Mouse (Mus musculus) right cerebral cortex, postnatal 25 days (tissue): ENCODE results near the gene Hspb6.

Experiments
- DNase-seq: peaks from one replicate; pipeline ENCODE4 v3.0.0; 2022

Hspb6 gene

DNA sequence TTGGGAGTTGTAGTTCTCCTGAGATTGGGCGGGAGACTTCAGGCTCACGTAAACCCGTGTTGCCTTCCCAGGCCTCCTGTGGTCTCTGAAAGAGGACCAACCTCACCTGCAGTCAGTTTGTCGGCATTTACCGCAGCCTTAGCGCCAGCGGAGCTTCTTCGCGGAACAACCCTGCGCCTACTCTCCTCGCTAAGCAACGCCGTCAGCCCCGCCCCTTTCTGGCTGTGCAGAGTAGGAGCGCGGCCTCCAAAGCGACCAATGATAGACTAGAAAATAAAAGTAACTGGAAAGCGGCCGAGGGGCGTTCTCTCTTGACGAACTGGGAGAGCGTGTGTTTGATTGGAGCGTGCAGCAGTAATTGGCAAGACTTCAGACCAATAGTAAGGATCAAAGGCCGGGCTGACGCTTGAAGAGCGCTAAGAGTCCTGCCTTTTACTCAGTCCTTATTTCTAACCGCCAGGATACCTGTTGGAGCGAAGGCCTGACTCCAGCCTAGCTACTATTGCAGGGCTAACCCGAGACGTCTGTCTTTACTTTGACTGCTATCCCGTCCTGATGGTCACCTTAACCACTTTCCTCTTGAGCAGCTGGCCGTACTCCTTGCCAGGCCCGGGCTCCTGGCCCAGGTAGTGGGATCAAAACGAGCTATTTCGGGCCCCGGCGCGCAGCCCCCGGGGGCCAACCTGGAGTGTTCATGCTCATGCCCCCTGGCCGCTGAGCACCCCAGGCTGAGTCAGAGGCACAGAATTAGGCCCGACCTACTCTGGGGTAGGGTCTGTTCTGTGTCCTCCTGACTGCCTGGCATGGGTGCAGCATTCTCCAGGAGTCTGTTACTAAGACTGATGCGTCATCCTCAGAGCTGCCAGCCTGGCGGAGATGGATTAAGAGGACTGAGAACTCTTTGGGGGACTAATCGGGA lies at the start of gene Hspb6, which contains the start of gene Proser3:
Gene Hspb6 (plus strand): TSS at position 77 of the 919 bp plus-strand sequence.
Gene Proser3 (minus strand): TSS at position 198 of the 919 bp plus-strand sequence.
- peak; percentile 95 for DNase-seq

DNA sequence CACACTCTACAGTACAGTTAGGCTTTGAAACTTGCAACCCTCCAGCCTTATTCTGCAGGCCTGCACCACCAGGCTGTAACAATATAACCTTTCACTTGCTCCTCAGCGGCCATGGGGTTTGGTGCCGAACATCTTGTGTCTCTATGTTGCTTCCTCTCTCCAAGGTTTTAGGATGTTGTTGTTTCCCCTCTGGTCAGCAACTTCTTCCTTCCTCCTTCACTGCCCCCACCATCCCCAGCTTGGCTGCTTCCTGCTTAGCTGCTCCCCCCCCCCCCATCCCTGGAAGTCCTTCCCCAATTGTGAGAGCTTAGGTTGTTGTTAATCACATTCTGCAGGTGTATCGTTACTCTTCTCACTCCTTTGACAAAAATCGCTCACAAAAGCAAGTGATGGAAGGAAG lies 43.9 kb upstream of the Hspb6 start:
- no peak for DNase-seq

DNA sequence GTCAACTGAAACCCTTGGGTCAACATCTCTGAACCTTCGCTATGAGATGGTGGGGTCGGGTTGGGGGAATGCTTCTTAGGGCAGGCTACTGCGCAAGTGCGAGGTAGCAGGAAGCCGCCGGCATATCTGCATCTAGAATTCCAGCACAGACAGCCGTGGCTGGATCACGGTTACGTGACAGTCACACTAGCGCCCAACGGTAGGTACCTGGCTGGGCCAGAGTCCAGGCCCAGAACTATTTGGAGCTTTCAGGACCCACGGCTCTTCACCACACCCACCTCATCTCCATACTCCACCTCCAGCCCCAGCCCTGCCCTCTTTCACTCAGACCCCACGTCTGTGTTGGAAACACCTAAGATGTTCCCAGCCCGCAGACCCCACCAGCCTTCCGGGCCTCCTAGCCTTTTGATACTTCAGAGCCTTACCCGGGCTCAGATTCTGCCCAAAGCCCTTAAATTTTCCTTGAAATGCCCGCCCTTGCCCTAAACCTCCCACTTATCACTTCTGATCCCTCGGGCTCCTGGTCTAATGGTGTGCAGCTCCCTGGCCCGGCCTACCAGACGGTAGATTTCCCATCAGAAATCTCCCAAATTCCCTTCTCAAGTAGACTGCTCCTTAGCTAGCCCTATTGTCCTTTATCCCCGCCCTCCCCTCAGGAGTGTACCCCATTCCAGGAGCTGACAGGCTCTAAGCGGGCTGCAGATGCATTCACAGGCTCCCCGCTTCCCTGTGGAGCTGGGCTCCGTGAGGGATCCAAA lies 36.8 kb upstream of the Hspb6 start:
- DNase-seq, result no peak

DNA sequence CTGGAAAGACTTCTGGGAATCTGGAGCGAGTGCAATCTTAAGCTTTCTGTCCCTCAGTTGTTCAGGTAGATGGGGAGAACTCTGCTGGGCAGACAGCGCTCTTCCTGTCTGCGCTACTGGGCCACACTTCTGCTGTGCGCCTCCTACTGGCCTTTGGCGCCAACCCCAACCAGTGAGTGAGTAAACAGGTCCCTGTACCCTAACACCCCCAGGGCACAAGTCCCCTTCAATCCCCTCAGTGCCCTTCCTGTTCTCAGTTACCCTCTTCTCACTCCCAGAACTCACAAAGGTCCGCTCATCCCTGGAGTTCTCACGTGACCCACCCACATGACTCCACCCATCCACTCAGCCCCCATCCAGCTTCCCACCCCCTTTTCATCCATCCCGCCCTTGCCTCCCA lies 33.7 kb upstream of the Hspb6 start:
- DNase-seq, result no peak

DNA sequence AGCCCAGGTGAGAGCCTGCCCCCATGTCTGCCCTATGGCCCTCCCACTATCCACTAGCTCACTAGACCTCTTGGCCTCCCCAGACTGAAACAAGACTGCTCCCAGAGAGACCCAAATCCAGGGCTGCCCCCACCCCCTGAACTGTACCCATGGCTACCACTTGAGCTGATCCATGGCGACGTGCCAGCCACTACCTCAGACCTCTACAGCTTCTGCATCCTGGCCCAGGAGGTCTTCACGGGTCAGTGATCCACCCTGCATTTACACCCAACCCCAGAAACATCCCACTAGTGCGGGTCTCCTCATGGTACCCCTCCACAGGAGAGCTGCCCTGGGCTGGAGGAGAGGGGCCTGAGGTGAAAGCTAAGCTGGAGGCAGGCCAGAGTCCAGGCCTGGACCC lies 31.6 kb upstream of the Hspb6 start:
- no peak for DNase-seq

DNA sequence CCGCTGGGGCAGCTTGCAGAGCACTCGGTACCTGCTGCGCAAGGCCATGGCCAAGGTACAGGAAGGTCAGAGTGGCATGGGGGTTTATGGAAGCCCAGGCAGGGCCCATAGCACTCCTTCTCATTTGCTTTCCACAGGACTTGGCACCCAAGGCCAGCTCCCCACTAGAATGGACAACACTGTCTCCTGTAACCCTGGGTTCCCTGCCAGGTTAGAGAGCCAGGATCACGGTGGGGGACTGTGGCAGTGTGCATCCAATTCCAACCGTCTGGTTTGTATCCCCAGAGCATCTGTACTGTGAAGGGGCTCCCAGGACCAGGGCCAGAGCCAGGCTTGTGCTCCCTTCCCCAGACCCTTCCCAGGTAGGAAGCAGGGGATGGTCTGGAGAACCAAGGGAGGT lies 31.1 kb upstream of the Hspb6 start:
- DNase-seq, result no peak

DNA sequence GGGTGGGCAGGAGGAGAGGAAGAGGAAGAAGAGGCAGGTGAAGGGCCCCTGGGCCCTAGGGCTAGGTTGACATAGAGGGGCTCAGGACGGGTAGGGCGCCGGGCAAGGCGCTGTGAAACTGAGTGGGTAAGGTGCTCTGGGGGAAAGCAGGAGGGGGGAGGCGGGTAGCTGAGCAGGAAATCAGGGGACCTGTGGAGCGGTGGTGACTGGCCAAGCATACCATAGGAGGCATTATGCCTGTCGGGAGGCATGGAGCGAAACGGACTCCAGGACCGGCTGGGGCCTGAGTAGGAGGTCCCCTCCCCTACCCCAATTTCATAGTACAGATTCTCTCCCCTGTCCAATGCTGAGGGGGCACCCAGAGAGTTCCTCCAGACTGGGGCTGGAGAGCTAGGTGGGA lies 29.1 kb upstream of the Hspb6 start:
- DNase-seq, result no peak

DNA sequence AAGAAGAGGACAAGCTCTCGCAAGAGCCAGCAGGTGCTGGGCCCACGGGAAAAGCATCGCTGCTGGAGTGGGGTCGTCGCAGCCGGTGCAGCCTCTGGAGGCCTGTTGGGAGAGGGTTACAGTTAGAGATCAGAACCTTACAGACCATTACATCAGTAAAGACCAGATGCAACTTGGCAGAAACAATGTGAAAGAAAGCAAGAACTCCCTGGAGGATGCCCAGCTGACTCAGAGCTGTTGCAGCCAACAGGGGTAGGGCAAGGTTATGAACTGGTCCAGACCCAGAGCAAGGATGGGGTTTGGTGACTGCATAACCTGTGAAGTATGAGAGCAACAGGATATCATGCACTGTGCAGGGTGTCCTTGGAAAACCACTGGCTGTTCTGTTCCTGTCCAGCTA lies 27.5 kb upstream of the Hspb6 start:
- no peak for DNase-seq

DNA sequence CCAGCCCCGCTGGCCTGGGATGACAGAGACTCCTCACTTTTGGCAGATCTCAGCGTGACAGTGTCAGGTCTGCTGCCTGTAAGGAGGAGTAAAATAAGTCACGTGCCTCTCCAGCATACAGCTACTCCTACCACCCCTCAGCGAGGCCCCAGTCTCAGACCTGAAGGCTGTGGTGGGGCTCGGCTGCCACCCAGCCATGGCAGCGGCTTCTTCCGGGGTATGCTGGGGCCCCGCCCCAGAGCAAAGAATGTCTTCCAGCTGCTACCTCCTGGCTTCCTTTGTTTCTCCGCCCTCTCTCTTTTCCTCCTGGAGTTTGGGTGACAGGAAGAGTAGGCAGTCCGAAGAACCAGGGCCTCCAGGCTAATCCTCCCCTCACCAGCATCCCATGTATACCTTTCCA lies 26.0 kb upstream of the Hspb6 start:
- DNase-seq, result no peak

DNA sequence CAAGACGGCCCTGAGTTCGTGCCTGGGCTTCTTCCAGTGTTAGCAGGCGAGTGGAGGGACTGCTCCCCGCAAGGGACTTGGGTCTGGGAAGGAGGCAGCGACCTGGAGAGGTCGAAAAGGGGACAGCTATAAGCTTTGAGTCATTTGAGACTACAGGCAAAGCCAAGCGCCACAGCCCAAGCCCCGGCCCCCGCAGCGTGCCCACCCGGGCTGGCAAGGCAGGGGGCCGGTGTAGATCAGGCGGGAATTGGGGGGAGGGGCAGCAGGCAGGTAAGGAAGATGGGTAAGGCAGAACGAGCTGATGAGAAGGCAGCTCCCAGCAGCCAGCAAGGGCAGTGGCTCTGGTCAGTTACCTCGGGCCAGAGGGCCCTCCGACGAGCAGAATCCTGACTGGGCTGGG lies 25.6 kb upstream of the Hspb6 start:
- DNase-seq, result no peak

DNA sequence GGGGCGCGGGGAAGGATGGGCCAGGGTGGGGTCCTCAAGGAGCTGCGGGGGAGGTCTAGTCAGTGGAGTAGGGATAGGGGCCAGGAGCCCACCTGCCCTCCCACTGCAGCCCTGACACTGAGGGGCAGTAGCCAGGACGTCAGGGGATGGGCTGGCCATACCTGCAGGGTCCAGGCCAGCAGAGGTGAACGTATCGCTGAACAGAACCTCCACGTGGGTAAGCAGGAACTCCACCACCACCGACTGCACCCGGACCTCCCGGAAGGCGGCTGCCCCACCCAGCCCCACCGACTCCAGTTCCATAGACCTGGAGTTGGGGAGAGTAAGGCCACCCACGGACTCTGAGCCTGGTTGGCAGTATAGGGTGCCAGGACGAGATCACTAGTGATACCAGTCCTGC lies 25.0 kb upstream of the Hspb6 start:
- DNase-seq, result no peak

DNA sequence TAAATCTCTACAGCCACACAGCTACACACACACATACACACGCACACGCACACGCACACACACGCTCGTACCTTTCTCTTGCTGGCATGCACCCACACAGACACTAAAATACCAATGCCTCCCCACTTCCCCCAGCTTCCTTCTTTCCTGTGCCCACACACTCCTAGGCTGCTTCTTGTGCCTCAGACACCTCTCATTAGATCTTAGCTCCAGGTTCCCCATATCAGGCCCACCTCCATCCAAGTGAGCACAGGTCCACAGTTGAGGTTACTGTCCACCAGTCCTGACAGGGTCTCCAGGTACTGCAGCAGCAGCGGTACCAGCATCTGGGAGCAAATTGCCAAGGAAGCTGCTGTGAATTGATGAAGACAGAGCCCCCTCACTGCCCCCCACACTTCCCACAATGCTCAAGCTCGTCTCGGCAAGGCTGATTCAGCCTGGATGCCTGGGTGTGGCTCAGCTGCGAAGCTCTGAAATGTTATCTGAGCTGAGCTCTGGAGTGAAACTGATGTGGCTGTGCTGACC lies 20.6 kb upstream of the Hspb6 start:
- peak; percentile 74 for DNase-seq

DNA sequence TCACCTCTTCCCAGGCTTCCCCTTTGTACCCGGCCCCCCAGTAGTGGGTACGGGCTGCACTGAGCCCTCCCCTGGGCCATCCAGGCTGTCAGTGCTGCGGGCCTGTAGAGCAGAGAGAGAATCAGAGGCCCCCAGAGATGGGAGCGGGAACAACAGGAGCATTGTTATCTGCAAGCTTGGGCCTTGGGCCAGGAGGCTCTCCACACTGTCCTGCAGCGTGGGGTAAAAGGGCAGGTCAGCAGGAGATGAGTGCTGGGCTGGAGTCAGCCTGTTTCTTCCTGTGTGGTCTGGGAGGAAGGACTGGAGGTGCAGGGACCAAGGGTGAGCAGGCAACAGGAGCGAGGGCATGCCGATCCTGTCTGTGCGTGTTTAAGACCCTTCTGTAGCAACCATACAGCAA lies 19.0 kb upstream of the Hspb6 start:
- DNase-seq, result no peak

DNA sequence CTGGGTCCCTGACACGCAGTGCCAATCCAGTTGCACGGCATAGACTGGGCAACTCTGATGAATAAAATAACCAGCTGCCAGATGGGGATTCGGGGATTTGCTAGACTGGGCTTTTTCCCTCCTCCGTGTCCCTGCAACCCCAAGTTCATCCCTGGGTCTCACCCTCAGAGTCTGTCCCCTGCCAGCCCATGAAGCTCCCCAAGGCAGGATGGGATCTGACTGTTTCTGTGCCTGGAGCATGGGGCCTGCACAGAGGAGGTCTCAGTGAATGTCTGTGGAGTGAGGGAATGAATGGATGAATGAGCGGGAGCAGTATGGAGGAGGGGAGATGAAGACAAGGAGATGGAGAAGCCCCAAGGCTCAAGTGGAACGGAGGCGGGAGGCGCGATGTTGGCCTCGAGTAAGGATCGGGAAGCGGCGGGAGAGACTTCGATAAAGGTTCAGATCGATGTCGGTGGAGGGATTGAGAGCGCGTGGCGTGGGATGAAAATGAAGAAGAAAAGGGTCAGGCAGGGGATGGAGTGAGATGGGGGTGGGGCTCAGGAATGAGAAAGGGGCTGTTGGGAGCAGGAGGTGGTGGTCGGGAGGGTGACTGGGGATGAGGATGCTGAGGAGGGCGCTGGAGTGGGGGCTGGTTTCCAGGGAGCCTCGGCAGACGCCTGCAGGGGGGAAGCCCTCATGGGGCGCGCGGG lies 17.9 kb upstream of the Hspb6 start:
- DNase-seq, result no peak

DNA sequence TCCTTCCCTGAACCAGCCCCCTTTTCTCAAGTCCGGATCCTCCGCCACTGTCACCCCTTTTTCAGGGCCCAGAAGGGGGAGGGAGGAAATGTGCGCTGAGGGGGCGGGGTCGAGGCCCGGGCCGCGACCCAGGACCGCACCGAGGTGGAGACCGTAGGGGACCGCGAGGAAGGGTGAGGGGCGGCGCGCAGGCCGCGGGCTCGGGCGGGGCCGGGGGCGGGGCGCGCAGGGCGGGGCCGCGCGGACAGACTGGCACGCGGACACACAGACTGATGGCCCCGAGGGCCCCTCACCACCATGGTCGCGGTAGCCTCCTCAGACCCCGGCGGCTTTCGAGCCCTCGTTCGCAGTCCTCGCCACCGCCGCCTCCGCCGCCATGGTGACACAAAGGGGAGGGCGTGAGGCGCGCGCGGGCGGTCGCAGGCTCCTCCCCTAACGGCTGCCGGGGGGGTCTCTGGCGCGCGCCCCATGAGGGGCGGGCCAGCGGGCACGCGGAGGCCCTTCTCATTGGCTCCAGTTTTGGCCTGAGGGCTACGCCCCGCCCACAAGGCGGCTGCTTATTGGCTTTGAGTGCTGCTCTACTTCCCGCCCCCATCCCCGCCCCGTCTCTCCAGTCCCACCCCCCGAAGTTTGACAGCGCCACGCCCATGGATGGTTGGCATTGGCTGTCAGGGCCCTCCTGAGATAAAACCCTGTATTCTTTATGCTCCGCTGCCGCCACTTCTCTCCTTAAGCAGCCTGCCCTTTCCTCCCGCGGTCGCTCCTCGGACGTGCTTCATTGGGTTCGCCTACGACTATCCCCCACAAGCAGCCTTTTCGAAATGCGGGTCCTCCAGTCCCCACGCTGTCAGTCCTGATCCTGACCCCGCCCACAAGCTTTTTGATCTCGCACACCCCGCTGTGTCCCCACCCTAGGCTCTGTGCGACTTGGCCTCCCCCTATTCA lies 17.1 kb upstream of the Hspb6 start, which contains the start of gene Arhgap33:
Gene Arhgap33 (minus strand): TSS at position 428 of the 945 bp plus-strand sequence.
- peak; percentile 98 for DNase-seq

DNA sequence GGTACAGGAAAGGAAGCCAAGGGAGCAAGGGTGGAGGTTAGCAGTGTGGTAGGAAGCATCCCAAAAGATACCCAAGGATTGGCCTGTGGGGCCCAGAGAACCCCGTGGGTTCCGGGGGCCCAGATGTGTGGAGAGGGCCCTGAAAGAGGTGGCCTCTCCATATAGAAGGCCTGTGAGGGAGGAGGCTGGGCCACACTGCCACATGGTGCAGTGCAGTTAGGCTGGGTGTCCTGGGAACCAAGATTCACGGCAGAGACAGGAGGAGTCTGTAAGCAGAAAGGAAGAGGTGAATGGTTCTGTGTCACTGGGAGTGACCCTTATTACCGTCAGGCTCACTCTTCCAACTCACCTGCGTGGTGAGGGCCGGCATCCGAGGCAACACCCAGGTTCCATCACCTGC lies 11.4 kb upstream of the Hspb6 start:
- DNase-seq, result no peak

DNA sequence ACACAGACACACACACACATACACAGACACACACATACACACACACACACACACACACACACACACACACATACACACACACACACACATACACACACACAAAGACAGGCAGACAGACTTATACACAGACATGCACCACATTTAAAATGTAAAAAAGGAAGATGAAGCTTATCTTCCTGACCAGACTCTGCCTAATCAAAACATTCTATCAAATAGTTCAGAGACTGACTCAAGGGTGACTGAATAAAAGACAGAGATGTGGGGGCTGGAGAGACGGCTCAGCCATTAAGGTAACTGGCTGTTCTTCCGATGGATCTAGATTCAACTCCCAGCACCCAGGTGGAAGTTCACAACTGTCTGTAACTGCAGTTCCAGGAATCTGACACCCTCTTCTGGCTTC lies 7.7 kb upstream of the Hspb6 start:
- no peak for DNase-seq

DNA sequence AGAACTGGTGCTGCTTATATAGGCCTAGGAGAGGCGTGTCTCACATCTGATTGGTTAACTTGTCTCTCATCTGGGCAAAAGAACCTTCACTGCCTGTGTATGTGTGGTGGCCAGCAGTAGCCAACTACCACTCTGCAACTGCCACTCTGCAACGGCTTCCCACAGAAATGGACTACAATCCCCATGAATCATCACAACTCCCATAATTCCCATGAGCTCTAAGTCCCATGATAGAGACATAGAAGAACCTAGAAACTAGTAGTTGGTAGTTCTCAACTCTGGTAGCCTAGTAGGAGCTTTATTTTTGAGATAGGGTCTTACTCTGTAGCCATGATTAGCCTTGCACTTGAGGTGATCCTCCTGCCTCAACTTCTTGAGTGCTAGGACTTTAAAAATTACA lies 2.1 kb upstream of the Hspb6 start:
- no peak for DNase-seq

DNA sequence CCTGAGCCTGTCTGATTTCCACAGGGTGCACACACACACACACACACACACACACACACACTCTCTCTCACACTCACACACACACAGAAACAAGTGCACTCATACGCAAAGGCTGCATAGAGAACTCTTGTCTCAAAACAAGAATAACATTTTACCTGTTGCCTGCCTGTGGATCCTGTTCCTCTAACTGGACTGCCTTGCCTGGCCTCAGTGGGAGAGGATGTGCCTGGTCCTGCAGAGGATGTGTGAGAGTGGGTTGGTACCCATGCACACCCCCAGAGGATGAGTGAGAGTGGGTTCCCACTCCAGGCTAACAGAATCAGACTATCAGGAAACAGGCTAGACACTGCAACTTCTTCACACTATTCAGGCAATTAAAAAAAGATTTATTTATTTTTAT lies 1.4 kb upstream of the Hspb6 start:
- DNase-seq, result no peak

DNA sequence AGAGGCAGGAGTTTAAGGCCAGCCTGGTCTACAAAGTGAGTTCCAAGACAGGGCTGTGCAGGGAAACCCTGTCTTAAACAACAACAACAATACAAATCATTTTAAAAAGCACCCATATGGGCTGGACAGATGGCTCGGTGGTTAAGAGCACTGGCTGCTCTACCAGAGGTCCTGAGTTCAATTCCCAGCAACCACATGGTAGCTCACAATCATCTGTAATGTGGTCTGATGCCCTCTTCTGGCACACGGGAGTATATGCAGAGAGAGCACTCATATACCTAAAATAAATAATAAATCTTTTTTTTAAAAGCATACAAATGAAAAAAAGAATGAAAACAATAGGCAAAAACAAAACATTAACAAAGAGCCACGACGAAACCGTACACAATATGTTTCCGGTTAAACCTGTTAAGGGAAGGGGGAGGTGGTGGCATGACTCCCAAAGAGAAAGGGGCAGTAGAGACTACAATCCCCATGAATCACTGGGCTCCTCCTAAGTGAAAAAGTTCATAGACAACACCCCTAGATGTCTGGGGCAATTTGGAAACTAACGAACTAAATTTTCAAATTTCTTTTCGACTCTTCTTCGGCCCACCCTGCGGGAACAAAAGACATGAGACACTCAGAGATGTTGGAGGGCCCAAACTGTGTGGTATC lies 405 bp upstream of the Hspb6 start:
- DNase-seq, result no peak

DNA sequence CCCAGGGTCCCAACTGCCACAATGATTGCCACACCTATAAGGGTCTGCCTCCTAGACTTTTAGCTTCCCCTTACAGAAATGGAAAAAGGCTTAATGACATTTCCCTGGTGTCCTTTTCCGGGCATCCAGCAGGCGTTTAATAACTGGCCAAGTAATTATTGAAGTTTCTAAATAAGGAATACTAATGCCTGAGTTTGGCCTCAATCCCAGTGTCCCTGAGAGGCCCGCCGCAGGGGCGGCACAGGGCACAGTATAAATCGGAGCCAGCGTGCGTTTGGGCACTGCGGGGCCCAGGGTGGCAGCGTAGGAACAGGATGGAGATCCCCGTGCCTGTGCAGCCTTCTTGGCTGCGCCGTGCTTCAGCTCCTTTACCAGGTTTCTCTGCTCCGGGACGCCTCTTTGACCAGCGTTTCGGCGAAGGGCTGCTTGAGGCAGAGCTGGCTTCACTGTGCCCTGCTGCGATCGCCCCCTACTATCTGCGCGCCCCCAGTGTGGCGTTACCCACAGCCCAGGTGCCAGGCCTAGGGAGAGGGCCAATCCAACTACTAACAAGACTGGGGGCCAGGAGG lies 1.1 kb downstream of the Hspb6 start:
- no peak for DNase-seq
